Mouse (Mus musculus) neural tube, embryonic 10.5 days (tissue): ENCODE results near the gene Ccl3.

Experiments
- DNase-seq: peaks from one replicate; pipeline ENCODE4 v3.0.0-alpha.2; 2017; ENCODE audit warnings: low spot score; ENCODE audit errors: extremely low spot score

The Ccl3 gene

GRCm38 (mm10) chr11:83623586-83623985 is 25.6 kb downstream of the Ccl3 start:
- no peak for DNase-seq

- no peak for DNase-seq
These were observed 30.1 kb downstream of the Ccl3 start for GRCm38 (mm10) chr11:83619037-83619436.

GRCm38 (mm10) chr11:83618238-83618637 is 30.9 kb downstream of the Ccl3 start:
- no peak for DNase-seq

GRCm38 (mm10) chr11:83616586-83616985 is 32.6 kb downstream of the Ccl3 start:
- no peak for DNase-seq

- no peak for DNase-seq
These were observed 38.3 kb downstream of the Ccl3 start for GRCm38 (mm10) chr11:83610900-83611299.

- DNase-seq: no peak
These were observed 42.8 kb downstream of the Ccl3 start for GRCm38 (mm10) chr11:83606396-83606795.

GRCm38 (mm10) chr11:83605535-83605934 is 43.6 kb downstream of the Ccl3 start:
- no peak for DNase-seq

- no peak for DNase-seq
These were observed 44.5 kb downstream of the Ccl3 start for GRCm38 (mm10) chr11:83604698-83605097.

- DNase-seq: no peak
These were observed 45.8 kb downstream of the Ccl3 start for GRCm38 (mm10) chr11:83603399-83603798.

- DNase-seq: no peak
These were observed 48.6 kb downstream of the Ccl3 start for GRCm38 (mm10) chr11:83600576-83600975.

GRCm38 (mm10) chr11:83598991-83599390 is 50.2 kb downstream of the Ccl3 start:
- DNase-seq: no peak

GRCm38 (mm10) chr11:83598207-83598837 is 50.8 kb downstream of the Ccl3 start:
- no peak for DNase-seq
